Mouse (Mus musculus): Measurements from ENCODE around the gene Il31ra.

- TF ChIP-seq CTCF (IDR thresholded peaks at IDR 0.05; ENCODE audit: extremely low read depth, insufficient read length, insufficient replicate concordance, low read depth, low read length): no peak
- TF ChIP-seq POLR2A (IDR thresholded peaks at IDR 0.05; ENCODE audit: low read depth, low read length): no peak
Observed at GRCm38 (mm10) chr13:112479032-112479431, 115.1 kb downstream of the Il31ra start.
